Comparison of ENCODE assay signal across 16 mouse cellular contexts in genomic region chr12:81977346-81977745, GRCm38 (mm10).
DNase-seq lines count a peak whose midpoint lies in the region; ATAC-seq and TF ChIP-seq lines count a peak whose summit lies in the region.
"Had no signal": no experiment of that assay in that cellular context is flagged by ENCODE, and none has a peak within 500 bp of the region (broad histone marks: within the 10 kb centered on the region; RNA-seq: fewer than 3 reads in every experiment).

No protein-coding gene starts in this region.

- H3K27ac ChIP-seq in liver, adult 2 months (replicated peaks; ENCODE audit: insufficient read depth, low read depth, low read length) = no peak overlapping the region
- H3K27ac ChIP-seq in stomach, postnatal 0 days (replicated peaks) = no peak overlapping the region
- H3K27ac ChIP-seq: neural tube, embryonic 15.5 days had no signal

- H3K4me3 ChIP-seq in liver, adult 2 months (ENCODE audit: insufficient read depth, low read depth, low read length) = no peak overlapping the region
- no peak overlapping the region for H3K4me3 ChIP-seq in stomach, postnatal 0 days (ENCODE audit: low read depth, low read length)
- H3K4me3 ChIP-seq: erythroblast, embryonic 14.5 days; neural tube, embryonic 15.5 days had no signal

- no peak for DNase-seq in frontal cortex, postnatal 36 days (ENCODE audit: low spot score in 2 of 2)
- DNase-seq in liver, adult 2 months (ENCODE audit: extremely low read depth, low read depth, low spot score) = no peak
- no peak for DNase-seq in liver
- DNase-seq in retina, embryonic 14.5 days (ENCODE audit: low spot score) = peak; percentile 22
- no peak for DNase-seq in retina, postnatal 1 day
- DNase-seq in stomach, postnatal 0 days (ENCODE audit: low spot score) = no peak
- DNase-seq in spleen, postnatal 14 days (ENCODE audit: low spot score in 2 of 2) = no peak
- DNase-seq: B cell, adult 2 months; cerebellum, adult 8-10 months; heart, adult 11 months; kidney, postnatal 14 days; lung, postnatal 10 days had no signal

- H3K36me3 ChIP-seq in liver, adult 2 months (ENCODE audit: control insufficient read depth, insufficient read depth, low read length) = peaks cover 54% of the 10 kb centered on the region
- peaks cover 30% of the 10 kb centered on the region for H3K36me3 ChIP-seq in stomach, postnatal 0 days (ENCODE audit: control insufficient read depth, insufficient read depth, low read length)

- TF ChIP-seq CTCF in liver, adult 2 months (IDR thresholded peaks at IDR 0.05; ENCODE audit: low read depth, low read length) = peak; percentile 34
- TF ChIP-seq CTCF in stomach, postnatal 0 days (IDR thresholded peaks at IDR 0.05; ENCODE audit: low read depth) = peak; percentile 45

- TF ChIP-seq EP300 in stomach, postnatal 0 days (optimal IDR thresholded peaks at IDR 0.05) = no peak

- 73% methylated on average over 4 of the region's 4 CpGs for WGBS in liver, adult 2 months
- 73% methylated on average over 4 of the region's 4 CpGs for WGBS in stomach, postnatal 0 days

- H3K9me3 ChIP-seq in stomach, postnatal 0 days (ENCODE audit: control insufficient read depth, low read length) = no peaks in the 10 kb centered on the region
- H3K9me3 ChIP-seq: neural tube, embryonic 15.5 days had no signal

- ATAC-seq in frontal cortex, adult (ENCODE audit: low TSS enrichment) = peak; percentile 45; the same call in 1 of the 2 replicates
- ATAC-seq in stomach, postnatal 0 days (ENCODE audit: low FRiP score, low TSS enrichment) = no peak
- ATAC-seq: activated CD4-positive, CD25-positive, alpha-beta regulatory T cell, adult 4 months had no signal

- H3K27me3 ChIP-seq in liver, adult 2 months (ENCODE audit: control insufficient read depth, insufficient read depth, low read length) = no peaks in the 10 kb centered on the region
- H3K27me3 ChIP-seq in stomach, postnatal 0 days (ENCODE audit: control insufficient read depth, insufficient read depth, low read length) = no peaks in the 10 kb centered on the region
- H3K27me3 ChIP-seq: neural tube, embryonic 15.5 days had no signal

- no peaks in the 10 kb centered on the region for H3K79me2 ChIP-seq in liver, adult 2 months (ENCODE audit: control insufficient read depth, insufficient read depth, low read length)

- no peak for TF ChIP-seq POLR2A in liver, adult 2 months (IDR thresholded peaks at IDR 0.05; ENCODE audit: extremely low read depth, insufficient read depth, low read length)

- no peaks in the 10 kb centered on the region for H3K4me1 ChIP-seq in liver, adult 2 months (ENCODE audit: control insufficient read depth, insufficient read depth, low read length)
- no peaks in the 10 kb centered on the region for H3K4me1 ChIP-seq in stomach, postnatal 0 days (replicated peaks; ENCODE audit: control insufficient read depth, insufficient read depth)
- H3K4me1 ChIP-seq: neural tube, embryonic 15.5 days had no signal

- H3K9ac ChIP-seq in liver, adult 2 months (ENCODE audit: low read depth, low read length) = no peak overlapping the region
- H3K9ac ChIP-seq in stomach, postnatal 0 days (ENCODE audit: low read length) = no peak overlapping the region
- H3K9ac ChIP-seq: neural tube, embryonic 15.5 days had no signal

- no peak overlapping the region for H3K4me2 ChIP-seq in stomach, postnatal 0 days (replicated peaks; ENCODE audit: low read depth)
- H3K4me2 ChIP-seq: neural tube, embryonic 15.5 days had no signal
